Mouse (Mus musculus): Measurements from ENCODE around the gene Trappc4. TPM values are rescaled to one million over a fixed set of nuclear protein-coding genes. Genes with fewer than 3 reads are reported as not detected.

Gene Trappc4
- total and polyA plus RNA-seq, 3 experiments: 129 to 140 TPM; not detected in 1

DNA sequence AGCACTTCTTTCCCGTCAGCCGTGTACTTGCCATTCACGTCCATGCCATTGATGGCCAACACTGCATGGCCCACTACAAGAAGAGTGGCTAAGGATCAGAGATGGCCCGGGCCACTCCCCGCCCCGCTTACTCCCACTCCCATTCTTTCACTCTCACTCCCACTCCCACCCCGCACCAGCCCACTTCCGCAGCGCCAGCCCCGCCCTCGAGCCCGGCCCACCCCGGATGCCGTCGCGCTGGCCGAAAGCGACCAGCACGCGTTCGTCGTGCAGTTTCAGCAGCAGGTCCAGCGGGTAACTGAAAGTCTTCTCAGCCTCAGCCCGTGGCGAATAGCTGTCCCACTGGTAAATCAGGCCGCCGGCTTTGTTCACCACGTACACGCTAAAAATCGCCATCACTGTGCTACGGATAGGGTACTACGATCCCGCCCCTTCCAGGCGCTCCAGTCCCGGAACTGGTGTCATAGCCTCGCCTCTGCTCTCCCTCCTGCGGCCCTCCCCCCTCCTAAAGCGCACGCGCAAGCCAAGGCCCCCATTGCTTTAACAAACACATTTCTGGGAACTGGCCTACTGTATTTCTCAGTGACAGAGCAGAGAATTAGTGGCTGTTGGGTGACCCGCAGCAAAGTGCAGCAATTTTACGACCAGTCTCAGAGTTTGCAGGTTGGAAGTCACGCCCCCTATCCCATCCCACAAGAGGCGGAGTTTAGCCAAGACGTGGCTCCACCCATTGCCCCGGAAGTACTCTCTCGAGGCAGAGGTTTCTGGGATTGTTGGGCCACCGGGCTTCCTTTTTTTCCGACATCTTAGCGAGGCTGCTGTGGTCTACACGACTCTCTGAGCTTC, at the start of gene Trappc4, which contains the start of gene Rps25 (continued):
- TF ChIP-seq MYB (IDR thresholded peaks at IDR 0.05; ENCODE audit: low read depth, low read length): no peak
- TF ChIP-seq TAL1 (IDR thresholded peaks at IDR 0.05; ENCODE audit: low read length): no peak
- no peak; the same call in 1 of the 2 replicates for TF ChIP-seq MYC (IDR thresholded peaks at IDR 0.05; ENCODE audit: low read depth, low read length)
- no peak for TF ChIP-seq GABPA (IDR thresholded peaks at IDR 0.05; ENCODE audit: low read depth, low read length)
- peak; percentile 52 for TF ChIP-seq CHD2 (IDR thresholded peaks at IDR 0.05; ENCODE audit: low read length)

DNA sequence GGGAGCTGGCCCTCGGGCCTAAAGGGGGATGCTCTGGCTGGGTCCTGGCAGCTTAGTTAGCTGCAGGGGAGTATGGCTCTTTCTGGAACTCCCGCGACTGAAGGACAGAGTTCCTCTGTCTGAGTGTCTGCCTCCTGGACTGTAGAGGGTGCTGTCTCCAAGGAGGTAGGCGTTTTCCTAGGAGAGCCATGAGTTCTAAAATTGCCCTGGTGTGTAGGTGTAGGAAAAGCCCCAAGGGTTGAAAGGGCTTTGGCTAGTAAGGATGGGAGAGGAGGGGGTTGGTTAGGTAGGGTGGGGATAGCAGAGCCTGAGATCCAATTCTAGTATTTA, 47.5 kb upstream of the Trappc4 start, which contains the start of gene Upk2:
Gene Upk2, minus strand, starts transcription at position 86 of the 330 bp plus-strand sequence.
- Histone ChIP-seq H3K27me3 (ENCODE audit: control insufficient read depth in 1 of 2, insufficient read depth in 2 of 2, low read length in 2 of 2) (peaks cover 7 to 9% of the 10 kb centered on the region in 2 experiments), H3K9ac (ENCODE audit: control insufficient read depth, low read depth, low read length, poor library complexity, severe bottlenecking) (no peak within 1 kb of the TSS), H3K27ac (ENCODE audit: control insufficient read depth, low read depth, low read length) (no peak within 1 kb of the TSS), H3K36me3 (ENCODE audit: control insufficient read depth in 1 of 2, insufficient read depth in 2 of 2, low read length in 2 of 2) (no peaks in the 10 kb centered on the region), H3K9me3 (replicated peaks; ENCODE audit: insufficient read depth, low read length) (no peaks in the 10 kb centered on the region), H3K4me1 (ENCODE audit: control insufficient read depth in 1 of 2, insufficient read depth in 2 of 2, low read length in 2 of 2) (peaks cover 0 to 3% of the 10 kb centered on the region in 2 experiments; a peak in 1 of 4 replicates), H3K4me3 (ENCODE audit: control insufficient read depth in 1 of 2, insufficient read depth in 1 of 2, low read depth in 2 of 2, low read length in 2 of 2) (no peak within 1 kb of the TSS), H3K79me2 (ENCODE audit: control insufficient read depth, insufficient read depth, low read length, poor library complexity) (no peaks in the 10 kb centered on the region)
- no peak for DNase-seq (ENCODE audit: low read depth, low spot score)
- TF ChIP-seq CTCF (IDR thresholded peaks at IDR 0.05 in 2 of 3, conservative IDR thresholded peaks at IDR 0.05 in 1 of 3; ENCODE audit: control insufficient read depth in 1 of 3, insufficient read depth in 1 of 3, low read depth in 2 of 3, low read length in 3 of 3, poor library complexity in 1 of 3, severe bottlenecking in 1 of 3): peak in 1 of 3 experiments; percentile 26; a peak in 2 of 6 replicates
- TF ChIP-seq ELF1 (IDR thresholded peaks at IDR 0.05; ENCODE audit: low read depth, low read length): no peak

DNA sequence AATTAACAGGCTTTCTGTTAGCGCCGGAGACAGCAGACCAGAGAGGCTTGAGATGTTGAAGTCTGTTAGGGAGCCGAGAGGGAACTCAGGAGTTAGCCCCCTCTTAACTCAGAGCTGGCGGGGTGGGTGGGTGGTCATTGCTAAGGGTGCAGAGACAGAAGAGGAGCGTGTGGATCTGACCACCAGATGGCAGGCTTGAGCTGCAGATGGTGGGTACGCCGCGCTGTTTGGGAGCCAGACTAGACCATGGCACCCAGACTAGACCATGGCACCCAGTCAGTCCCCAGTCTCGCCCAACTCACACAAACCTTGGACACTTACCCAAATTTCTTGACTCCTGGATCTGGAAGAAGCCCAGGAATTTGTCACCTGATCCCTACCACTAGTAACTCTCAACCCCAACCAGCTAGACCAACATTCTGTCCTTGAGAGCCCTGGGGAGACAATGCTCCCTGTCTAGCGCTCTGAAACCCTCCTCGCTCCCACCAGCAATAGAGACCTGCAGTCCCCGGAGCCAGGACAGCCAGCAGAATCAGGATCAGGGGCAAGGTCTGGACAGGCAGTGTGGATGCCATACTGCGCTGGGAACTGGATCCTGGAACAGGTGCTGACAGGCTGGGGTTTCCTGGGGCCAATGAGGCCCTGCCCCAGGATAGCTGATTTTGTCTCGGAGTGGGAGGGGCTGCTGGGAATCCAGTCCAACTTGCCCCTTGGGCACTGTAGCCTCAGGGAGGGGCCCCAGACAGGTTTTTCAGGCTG, 46.9 kb upstream of the Trappc4 start:
- Histone ChIP-seq H3K9ac (ENCODE audit: control insufficient read depth, low read depth, low read length, poor library complexity, severe bottlenecking) (no peak overlapping the region), H3K9me3 (replicated peaks; ENCODE audit: insufficient read depth, low read length) (no peaks in the 10 kb centered on the region), H3K79me2 (ENCODE audit: control insufficient read depth, insufficient read depth, low read length, poor library complexity) (no peaks in the 10 kb centered on the region), H3K27me3 (ENCODE audit: control insufficient read depth in 1 of 2, insufficient read depth in 2 of 2, low read length in 2 of 2) (peaks cover 5 to 6% of the 10 kb centered on the region in 2 experiments; a peak in 3 of 4 replicates), H3K27ac (ENCODE audit: control insufficient read depth, low read depth, low read length) (no peak overlapping the region), H3K36me3 (ENCODE audit: control insufficient read depth in 1 of 2, insufficient read depth in 2 of 2, low read length in 2 of 2) (no peaks in the 10 kb centered on the region), H3K4me1 (ENCODE audit: control insufficient read depth in 1 of 2, insufficient read depth in 2 of 2, low read length in 2 of 2) (peaks cover 0 to 3% of the 10 kb centered on the region in 2 experiments; a peak in 1 of 4 replicates), H3K4me3 (ENCODE audit: control insufficient read depth in 1 of 2, insufficient read depth in 1 of 2, low read depth in 2 of 2, low read length in 2 of 2) (no peak overlapping the region)
- TF ChIP-seq ETS1 (IDR thresholded peaks at IDR 0.05; ENCODE audit: low read depth, low read length) (no peak), CTCF (IDR thresholded peaks at IDR 0.05 in 2 of 3, conservative IDR thresholded peaks at IDR 0.05 in 1 of 3; ENCODE audit: control insufficient read depth in 1 of 3, insufficient read depth in 1 of 3, low read depth in 2 of 3, low read length in 3 of 3, poor library complexity in 1 of 3, severe bottlenecking in 1 of 3) (peak; percentile 78 to 95 (median 87)), JUND (IDR thresholded peaks at IDR 0.05; ENCODE audit: low read depth, low read length) (no peak), SMC3 (IDR thresholded peaks at IDR 0.05; ENCODE audit: low read depth, low read length) (peak; percentile 92), RCOR1 (IDR thresholded peaks at IDR 0.05; ENCODE audit: low read depth, low read length) (no peak), USF2 (IDR thresholded peaks at IDR 0.05; ENCODE audit: borderline replicate concordance in 1 of 2, insufficient read depth in 1 of 2, low read depth in 1 of 2, low read length in 2 of 2) (no peak), MYB (IDR thresholded peaks at IDR 0.05; ENCODE audit: low read depth, low read length) (no peak), RAD21 (IDR thresholded peaks at IDR 0.05; ENCODE audit: low read depth, low read length) (peak; percentile 86), ZKSCAN1 (IDR thresholded peaks at IDR 0.05; ENCODE audit: low read depth, low read length) (no peak), NELFE (IDR thresholded peaks at IDR 0.05; ENCODE audit: low read depth, low read length) (no peak), ZC3H11A (IDR thresholded peaks at IDR 0.05; ENCODE audit: low read depth, low read length) (peak; percentile 87)
- DNase-seq (ENCODE audit: low read depth, low spot score): peak; percentile 77

All from MEL (cell line).